Mouse (Mus musculus) MEL (cell line): ENCODE measurements at regions not wholly inside any gene's neighbourhood (a gene's known extent, or its start where the extent isn't known, plus 50 kb on each side); places are given as distances from the start of the nearest gene placed in this dataset.

Source experiments
- DNase-seq: peaks from one replicate; pipeline ENCODE4 v3.0.0; 2011; ENCODE audit warnings: low read depth, low spot score
- H3K27ac ChIP-seq: 2 replicates; pipeline ENCODE4 v1.5.1; 2012; ENCODE audit warnings: low read depth, mild to moderate bottlenecking, control low read depth, low read length, moderate library complexity; ENCODE audit not compliant: control insufficient read depth
- H3K27me3 ChIP-seq, 2 experiments: fragments of 150-350 bp in 1 of 2; sonication (generic) in 1 of 2; 2 replicates each; pipeline ENCODE4 v1.6.1; 2012; ENCODE audit warnings: low read length in 2 of 2, mild to moderate bottlenecking in 2 of 2, improper control_type of control experiment in 1 of 2, moderate library complexity in 1 of 2; ENCODE audit not compliant: insufficient read depth in 2 of 2, control insufficient read depth in 1 of 2
- H3K36me3 ChIP-seq, 2 experiments: 2 replicates each; pipeline ENCODE4 v1.6.1; 2012 to 2014; ENCODE audit warnings: low read length in 2 of 2, improper control_type of control experiment in 1 of 2, inconsistent platforms in 1 of 2, mild to moderate bottlenecking in 1 of 2; ENCODE audit not compliant: insufficient read depth in 2 of 2, control insufficient read depth in 1 of 2
- H3K4me1 ChIP-seq, 2 experiments: fragments of 150-350 bp in 1 of 2; sonication (generic) in 1 of 2; 2 replicates each; pipeline ENCODE4 v1.6.1; 2012; ENCODE audit warnings: low read length in 2 of 2, improper control_type of control experiment in 1 of 2, mild to moderate bottlenecking in 1 of 2; ENCODE audit not compliant: insufficient read depth in 2 of 2, control insufficient read depth in 1 of 2
- H3K4me3 ChIP-seq, 2 experiments: fragments of 150-350 bp in 1 of 2; sonication (generic) in 1 of 2; 2 replicates each; pipeline ENCODE4 v1.5.1; 2012; ENCODE audit warnings: low read depth in 2 of 2, low read length in 2 of 2, mild to moderate bottlenecking in 2 of 2, moderate library complexity in 2 of 2, control low read depth in 1 of 2, improper control_type of control experiment in 1 of 2; ENCODE audit not compliant: control insufficient read depth in 1 of 2, insufficient read depth in 1 of 2
- H3K79me2 ChIP-seq: 2 replicates; pipeline ENCODE4 v1.6.1; 2012; ENCODE audit warnings: mild to moderate bottlenecking, low read length, moderate library complexity; ENCODE audit not compliant: control insufficient read depth, poor library complexity, insufficient read depth
- H3K9ac ChIP-seq: 2 replicates; pipeline ENCODE4 v1.6.1; 2012; ENCODE audit warnings: low read depth, mild to moderate bottlenecking, control low read depth, low read length, moderate library complexity; ENCODE audit not compliant: control insufficient read depth, poor library complexity, severe bottlenecking
- H3K9me3 ChIP-seq: fragments of 150-350 bp; sonication (generic); replicated peaks from 2 replicates; pipeline ENCODE4 v1.6.1; 2012; ENCODE audit warnings: mild to moderate bottlenecking, low read length, improper control_type of control experiment, moderate library complexity; ENCODE audit not compliant: insufficient read depth
- BHLHE40 ChIP-seq: IDR thresholded peaks from 2 replicates; pipeline ENCODE4 v1.6.1; 2012; ENCODE audit warnings: low read depth, mild to moderate bottlenecking, inconsistent platforms, low read length, improper control_type of control experiment, borderline replicate concordance
- CTCF ChIP-seq, 3 experiments: IDR thresholded peaks in 2 of 3; conservative IDR thresholded peaks in 1 of 3; 2 replicates each; pipeline ENCODE4 v1.5.1; 2011 to 2012; ENCODE audit warnings: low read length in 3 of 3, low read depth in 2 of 3, mild to moderate bottlenecking in 2 of 3, improper control_type of control experiment in 1 of 3, inconsistent platforms in 1 of 3, mixed read lengths in 1 of 3, moderate library complexity in 1 of 3; ENCODE audit not compliant: control insufficient read depth in 1 of 3, insufficient read depth in 1 of 3, poor library complexity in 1 of 3, severe bottlenecking in 1 of 3
- E2F4 ChIP-seq: IDR thresholded peaks from 2 replicates; pipeline ENCODE4 v1.6.1; 2011; ENCODE audit warnings: low read depth, low read length, improper control_type of control experiment, borderline replicate concordance
- ELF1 ChIP-seq: IDR thresholded peaks from 2 replicates; pipeline ENCODE4 v1.6.1; 2014; ENCODE audit warnings: low read depth, mild to moderate bottlenecking, inconsistent platforms, low read length, improper control_type of control experiment, moderate library complexity
- EP300 ChIP-seq, 2 experiments: IDR thresholded peaks; 2 replicates each; pipeline ENCODE4 v1.6.1; 2011; ENCODE audit warnings: improper control_type of control experiment in 2 of 2, low read length in 2 of 2, low read depth in 1 of 2, mild to moderate bottlenecking in 1 of 2
- ETS1 ChIP-seq: IDR thresholded peaks from 2 replicates; pipeline ENCODE4 v1.6.1; 2012; ENCODE audit warnings: low read depth, mild to moderate bottlenecking, inconsistent platforms, low read length, improper control_type of control experiment, moderate library complexity
- HCFC1 ChIP-seq: IDR thresholded peaks from 2 replicates; pipeline ENCODE4 v1.6.1; 2012; ENCODE audit warnings: low read depth, mild to moderate bottlenecking, inconsistent platforms, low read length, improper control_type of control experiment, moderate library complexity
- JUND ChIP-seq: IDR thresholded peaks from 2 replicates; pipeline ENCODE4 v1.6.1; 2011; ENCODE audit warnings: low read depth, mild to moderate bottlenecking, improper control_type of control experiment, low read length
- KAT2A ChIP-seq: conservative IDR thresholded peaks from 2 replicates; pipeline ENCODE4 v1.6.1; 2012; ENCODE audit warnings: low read depth, low read length, improper control_type of control experiment, inconsistent platforms
- MAFK ChIP-seq: IDR thresholded peaks from 2 replicates; pipeline ENCODE4 v1.6.1; 2011; ENCODE audit warnings: low read depth, mild to moderate bottlenecking, low read length, improper control_type of control experiment, borderline replicate concordance
- MAX ChIP-seq: IDR thresholded peaks from 2 replicates; pipeline ENCODE4 v1.6.1; 2011; ENCODE audit warnings: low read length, improper control_type of control experiment
- MAZ ChIP-seq: IDR thresholded peaks from 2 replicates; pipeline ENCODE4 v1.6.1; 2012; ENCODE audit warnings: low read depth, mild to moderate bottlenecking, inconsistent platforms, low read length, improper control_type of control experiment
- MEF2A ChIP-seq: IDR thresholded peaks from 2 replicates; pipeline ENCODE4 v1.6.1; 2014; ENCODE audit warnings: low read depth, mild to moderate bottlenecking, inconsistent platforms, low read length, improper control_type of control experiment; ENCODE audit not compliant: poor library complexity, insufficient replicate concordance, severe bottlenecking; ENCODE audit errors: extremely low read depth
- MXI1 ChIP-seq: IDR thresholded peaks from 2 replicates; pipeline ENCODE4 v1.6.1; 2011; ENCODE audit warnings: mild to moderate bottlenecking, low read depth, low read length, improper control_type of control experiment
- MYC ChIP-seq: IDR thresholded peaks from 2 replicates; pipeline ENCODE4 v1.6.1; 2011; ENCODE audit warnings: low read depth, mild to moderate bottlenecking, low read length, improper control_type of control experiment, moderate library complexity
- NRF1 ChIP-seq: IDR thresholded peaks from 2 replicates; pipeline ENCODE4 v1.6.1; 2014; ENCODE audit warnings: low read depth, mild to moderate bottlenecking, inconsistent platforms, low read length, improper control_type of control experiment, moderate library complexity; ENCODE audit not compliant: poor library complexity, insufficient read depth, severe bottlenecking
- POLR2AphosphoS2 ChIP-seq: IDR thresholded peaks from 2 replicates; pipeline ENCODE4 v1.6.1; 2011; ENCODE audit warnings: low read length, improper control_type of control experiment
- POLR2AphosphoS5 ChIP-seq: IDR thresholded peaks from 2 replicates; pipeline ENCODE4 v1.6.1; 2012; ENCODE audit warnings: low read depth, borderline replicate concordance, mild to moderate bottlenecking, inconsistent platforms, low read length, moderate library complexity, mixed read lengths
- RCOR1 ChIP-seq: IDR thresholded peaks from 2 replicates; pipeline ENCODE4 v1.6.1; 2012; ENCODE audit warnings: low read depth, mild to moderate bottlenecking, inconsistent platforms, low read length, improper control_type of control experiment
- TAL1 ChIP-seq: IDR thresholded peaks from 2 replicates; pipeline ENCODE4 v1.6.1; 2012; ENCODE audit warnings: mild to moderate bottlenecking, inconsistent platforms, low read length, moderate library complexity, mixed read lengths
- UBTF ChIP-seq: IDR thresholded peaks from 2 replicates; pipeline ENCODE4 v1.6.1; 2012; ENCODE audit warnings: low read depth, mild to moderate bottlenecking, inconsistent platforms, low read length, improper control_type of control experiment, moderate library complexity, borderline replicate concordance; ENCODE audit not compliant: insufficient read depth
- USF1 ChIP-seq: IDR thresholded peaks from 2 replicates; pipeline ENCODE4 v1.6.1; 2014; ENCODE audit warnings: low read depth, mild to moderate bottlenecking, inconsistent platforms, low read length, improper control_type of control experiment, moderate library complexity
- USF2 ChIP-seq, 2 experiments: IDR thresholded peaks; 2 replicates each; pipeline ENCODE4 v1.6.1; 2011 to 2012; ENCODE audit warnings: improper control_type of control experiment in 2 of 2, low read length in 2 of 2, borderline replicate concordance in 1 of 2, inconsistent platforms in 1 of 2, low read depth in 1 of 2, mild to moderate bottlenecking in 1 of 2; ENCODE audit not compliant: insufficient read depth in 1 of 2
- ZC3H11A ChIP-seq: IDR thresholded peaks from 2 replicates; pipeline ENCODE4 v1.6.1; 2012; ENCODE audit warnings: low read depth, mild to moderate bottlenecking, inconsistent platforms, low read length, improper control_type of control experiment
- ZKSCAN1 ChIP-seq: IDR thresholded peaks from 2 replicates; pipeline ENCODE4 v1.6.1; 2012; ENCODE audit warnings: low read depth, mild to moderate bottlenecking, inconsistent platforms, low read length, improper control_type of control experiment, moderate library complexity
- ZNF384 ChIP-seq: IDR thresholded peaks from 2 replicates; pipeline ENCODE4 v1.6.1; 2012; ENCODE audit warnings: low read depth, mild to moderate bottlenecking, inconsistent platforms, low read length, improper control_type of control experiment

- H3K9me3 ChIP-seq: no peaks in the 10 kb centered on the region
- H3K4me1 ChIP-seq: no peaks in the 10 kb centered on the region
- no peak for DNase-seq
- H3K27ac ChIP-seq: no peak overlapping the region
- no peaks in the 10 kb centered on the region for H3K36me3 ChIP-seq
- H3K4me3 ChIP-seq: no peak overlapping the region
- no peaks in the 10 kb centered on the region for H3K79me2 ChIP-seq
- TF ChIP-seq POLR2AphosphoS5: no peak
- TF ChIP-seq ELF1: no peak
- no peak for TF ChIP-seq ETS1
- no peak for TF ChIP-seq MEF2A
- TF ChIP-seq POLR2AphosphoS2: no peak
- no peak for TF ChIP-seq MXI1
- no peak for TF ChIP-seq ZKSCAN1
- no peak for TF ChIP-seq KAT2A
- no peak for TF ChIP-seq E2F4
- no peak for TF ChIP-seq ZNF384
- no peaks in the 10 kb centered on the region for H3K27me3 ChIP-seq
- no peak overlapping the region for H3K9ac ChIP-seq
Observed at GRCm38 (mm10) chr12:109518413-109519021, 65.9 kb downstream of the Dlk1 start.

- H3K36me3 ChIP-seq: no peaks in the 10 kb centered on the region
- no peaks in the 10 kb centered on the region for H3K4me1 ChIP-seq
- no peak overlapping the region for H3K4me3 ChIP-seq
- no peak overlapping the region for H3K9ac ChIP-seq
- H3K9me3 ChIP-seq: no peaks in the 10 kb centered on the region
- no peaks in the 10 kb centered on the region for H3K79me2 ChIP-seq
- no peak for TF ChIP-seq ZNF384
- TF ChIP-seq NRF1: no peak
- no peak for TF ChIP-seq UBTF
- TF ChIP-seq JUND: no peak
- TF ChIP-seq CTCF (IDR thresholded peaks at IDR 0.05 in 2 of 3, conservative IDR thresholded peaks at IDR 0.05 in 1 of 3; ENCODE audit: control insufficient read depth in 1 of 3, insufficient read depth in 1 of 3, low read depth in 2 of 3, low read length in 3 of 3, poor library complexity in 1 of 3, severe bottlenecking in 1 of 3): no peak
- TF ChIP-seq ZC3H11A: no peak
- no peak for TF ChIP-seq BHLHE40
- no peak for TF ChIP-seq USF1
- no peak for TF ChIP-seq HCFC1
- TF ChIP-seq EP300 (IDR thresholded peaks at IDR 0.05; ENCODE audit: low read depth in 1 of 2, low read length in 2 of 2): no peak
- TF ChIP-seq RCOR1: no peak
- TF ChIP-seq MYC: no peak
- TF ChIP-seq TAL1: no peak
- TF ChIP-seq MAX: no peak
- no peak for TF ChIP-seq E2F4
- no peak for TF ChIP-seq MAZ
- no peak for TF ChIP-seq MAFK
- no peak for TF ChIP-seq USF2 (IDR thresholded peaks at IDR 0.05; ENCODE audit: borderline replicate concordance in 1 of 2, insufficient read depth in 1 of 2, low read depth in 1 of 2, low read length in 2 of 2)
- no peak for TF ChIP-seq MEF2A
- no peaks in the 10 kb centered on the region for H3K27me3 ChIP-seq
- no peak for DNase-seq
- no peak overlapping the region for H3K27ac ChIP-seq
Observed at GRCm38 (mm10) chr12:109517764-109518163, 65.1 kb downstream of the Dlk1 start.
